Mouse (Mus musculus) embryo, embryonic 9.5 days (tissue): ENCODE measurements around the gene Ssb.

ENCODE experiments used
- DNase-seq: peaks from one replicate; pipeline ENCODE4 v3.0.0-alpha.2; 2017; ENCODE audit errors: extremely low spot score

The Ssb gene

GRCm38 (mm10) chr2:69861485-69862091 is at the start of gene Ssb:
Gene Ssb, plus strand, starts transcription at chr2:69861562.
- DNase-seq = peak; percentile 89

GRCm38 (mm10) chr2:69816575-69816974 is 44.8 kb upstream of the Ssb start:
- DNase-seq = no peak

DNA sequence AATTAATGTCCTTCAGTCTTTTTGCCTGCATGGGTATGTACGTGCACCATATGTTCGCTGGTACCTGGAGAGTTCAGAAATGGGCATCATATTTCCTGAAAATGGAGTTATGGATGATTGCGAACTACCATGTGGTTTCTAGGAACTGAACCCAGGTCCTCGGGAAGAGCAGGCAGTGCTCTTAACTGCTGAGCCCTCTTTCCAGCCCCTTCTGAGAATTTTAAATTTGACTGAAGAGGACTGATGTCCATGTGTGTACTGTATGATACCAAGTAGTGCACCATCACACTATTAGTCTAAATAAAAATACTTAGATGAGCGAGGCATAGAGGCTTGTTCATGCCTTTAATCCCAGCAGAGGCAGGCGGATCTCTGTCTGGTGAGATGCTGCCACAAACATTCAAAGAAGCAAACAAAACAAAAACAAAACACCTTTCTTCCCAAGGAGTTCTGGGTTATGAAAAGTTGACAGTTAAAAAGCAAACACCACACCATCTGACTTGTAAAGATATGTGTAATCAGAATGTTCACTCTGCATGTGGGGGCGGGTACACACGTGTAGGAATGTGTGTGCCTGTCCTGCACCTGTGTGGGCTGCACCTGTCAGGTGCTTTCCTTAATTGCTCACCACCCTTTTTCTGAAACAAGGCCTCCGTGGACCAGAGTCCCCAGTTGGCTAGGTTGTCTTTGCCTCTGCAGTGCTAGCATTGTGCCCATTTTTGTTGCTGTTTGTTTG is 42.8 kb upstream of the Ssb start:
- DNase-seq = no peak

DNA sequence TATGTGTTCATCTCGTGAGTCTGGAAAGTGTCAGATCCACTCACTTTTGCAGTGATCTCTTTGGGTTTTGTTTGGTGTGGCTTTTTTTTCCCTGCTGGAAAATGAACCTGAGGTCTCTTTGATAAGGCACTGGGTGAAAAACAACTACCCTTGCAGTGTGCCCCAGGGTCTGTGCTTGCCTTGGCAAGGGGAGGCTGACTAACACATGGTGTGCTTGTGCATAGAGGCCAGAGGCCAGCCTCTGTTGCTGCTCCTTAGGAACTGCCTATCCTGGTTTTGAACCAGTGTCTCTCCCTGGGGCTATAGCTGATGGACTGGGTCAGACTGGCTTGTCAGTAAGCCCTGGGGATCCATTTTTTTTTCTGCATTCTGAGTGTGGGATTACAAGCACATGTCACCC is 41.2 kb upstream of the Ssb start:
- no peak for DNase-seq

DNA sequence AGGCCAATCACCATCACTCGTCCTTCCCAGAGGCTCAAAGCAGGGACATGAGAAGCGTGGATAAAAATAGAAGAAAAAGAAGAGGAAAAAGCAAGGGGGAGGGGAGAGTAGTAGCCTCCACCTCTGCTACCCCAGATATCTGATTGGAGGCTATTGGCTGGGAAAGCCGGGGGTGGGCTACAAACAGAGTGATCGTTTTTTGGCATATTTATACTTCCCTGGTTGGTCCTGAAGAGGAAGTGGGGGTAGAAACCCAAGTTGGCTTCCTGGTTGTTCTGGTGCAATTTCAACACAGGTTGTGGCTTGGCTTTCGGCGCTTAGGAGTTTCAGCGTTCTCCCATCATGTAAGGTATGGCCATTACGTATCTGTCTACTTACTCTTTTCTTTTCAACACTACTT is 39.7 kb upstream of the Ssb start, which contains the start of gene Klhl23:
Gene Klhl23, plus strand, starts transcription at position 234 of the 400 bp plus-strand sequence.
- peak; percentile 34 for DNase-seq

GRCm38 (mm10) chr2:69822361-69823128 is 38.8 kb upstream of the Ssb start:
- peak; percentile 77 for DNase-seq

GRCm38 (mm10) chr2:69823129-69823677 is 38.2 kb upstream of the Ssb start:
- peak; percentile 70 for DNase-seq

DNA sequence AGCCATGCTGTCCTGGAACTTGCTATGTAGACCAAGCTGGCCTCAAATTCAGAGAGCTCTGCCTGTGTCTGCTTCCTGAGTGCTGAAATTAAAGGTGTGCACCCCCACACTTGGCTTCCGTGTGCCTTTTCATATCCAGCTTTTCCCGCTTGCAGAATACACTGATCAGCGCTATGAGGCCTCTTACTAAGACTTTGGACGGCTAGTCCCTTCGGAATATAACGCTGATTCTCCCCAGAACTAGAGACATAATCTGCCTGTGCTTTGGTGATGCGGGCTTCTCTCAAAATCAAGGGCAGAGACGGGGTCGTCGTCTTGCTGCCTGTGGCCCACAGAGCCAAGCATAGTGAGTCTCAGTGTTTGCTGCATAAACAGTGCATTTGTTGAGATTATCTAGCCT is 35.5 kb upstream of the Ssb start:
- DNase-seq = no peak

- DNase-seq = no peak
These were observed 35.0 kb upstream of the Ssb start for GRCm38 (mm10) chr2:69826380-69826779.

DNA sequence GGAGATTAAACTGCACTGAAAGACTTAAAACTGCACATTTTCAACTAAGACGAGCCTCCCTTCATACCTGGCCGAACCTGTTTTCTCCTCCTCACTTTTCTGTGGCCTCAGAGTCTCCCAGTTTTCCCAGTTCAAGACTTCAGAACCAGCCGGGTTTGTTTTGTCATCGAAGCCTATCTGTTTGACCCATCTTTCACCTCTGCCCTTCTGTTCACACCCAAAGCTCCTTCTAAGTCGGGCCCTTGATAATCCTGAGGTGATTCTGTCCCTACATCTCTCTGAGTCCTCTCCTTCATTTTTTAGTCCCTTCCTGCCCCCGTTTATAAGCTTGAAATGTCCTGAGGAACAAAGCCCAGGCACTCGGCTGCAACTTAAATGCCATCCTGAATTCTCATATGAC is 33.3 kb upstream of the Ssb start:
- peak; percentile 23 for DNase-seq

- no peak for DNase-seq
These were observed 31.7 kb upstream of the Ssb start for GRCm38 (mm10) chr2:69829680-69830079.

GRCm38 (mm10) chr2:69830116-69830515 is 31.2 kb upstream of the Ssb start:
- DNase-seq = no peak

DNA sequence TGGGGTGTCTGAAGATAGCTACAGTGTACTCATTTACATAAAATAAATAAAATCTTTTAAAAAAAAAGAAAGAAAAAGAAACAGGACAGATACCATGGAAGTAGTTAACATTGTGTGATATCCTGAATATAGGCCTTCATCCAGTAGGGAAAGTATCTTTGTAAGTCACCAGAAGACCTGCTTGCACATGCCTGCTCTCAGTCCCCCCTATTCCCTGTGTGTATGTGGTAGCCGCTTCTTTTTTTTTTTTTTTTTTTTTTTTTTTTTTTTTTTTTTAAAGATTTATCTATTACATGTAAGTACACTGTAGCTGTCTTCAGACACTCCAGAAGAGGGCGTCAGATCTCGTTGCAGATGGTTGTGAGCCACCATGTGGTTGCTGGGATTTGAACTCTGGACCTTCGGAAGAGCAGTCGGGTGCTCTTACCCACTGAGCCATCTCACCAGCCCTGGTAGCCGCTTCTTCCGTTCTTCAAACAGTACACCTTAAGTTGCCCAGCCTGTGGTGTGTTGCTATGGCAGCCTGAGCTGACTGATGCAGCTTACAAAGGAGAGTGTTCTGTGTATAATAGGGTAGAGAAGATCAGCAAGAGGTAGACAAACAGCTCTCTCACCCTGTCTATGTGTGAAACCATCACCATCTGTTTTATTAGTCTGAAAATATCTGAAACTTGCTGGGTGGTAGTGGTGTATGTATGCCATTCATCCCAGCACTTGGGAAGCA is 24.0 kb upstream of the Ssb start:
- no peak for DNase-seq

- DNase-seq = no peak
These were observed 23.4 kb upstream of the Ssb start for GRCm38 (mm10) chr2:69837996-69838395.

DNA sequence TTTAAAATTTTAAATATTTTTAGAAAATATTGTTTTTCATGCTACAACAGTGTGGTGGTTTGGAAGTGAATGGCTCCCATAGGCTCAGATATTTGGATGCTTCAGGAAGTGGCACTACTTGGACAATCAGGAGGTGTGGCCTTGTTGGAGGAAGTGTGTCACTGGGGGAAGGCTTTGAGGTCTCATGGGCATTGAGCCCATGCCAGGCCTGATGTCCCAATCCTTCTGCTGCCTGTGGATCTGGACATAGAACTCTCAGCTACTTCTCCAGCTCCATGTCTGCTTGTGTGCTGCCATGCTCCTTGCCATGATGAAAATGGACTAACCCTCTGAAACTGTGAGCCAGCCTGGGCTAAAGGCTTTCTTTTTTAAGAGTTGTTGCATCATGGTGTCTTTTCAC is 22.7 kb upstream of the Ssb start:
- DNase-seq = no peak

GRCm38 (mm10) chr2:69840261-69840660 is 21.1 kb upstream of the Ssb start:
- DNase-seq = no peak

DNA sequence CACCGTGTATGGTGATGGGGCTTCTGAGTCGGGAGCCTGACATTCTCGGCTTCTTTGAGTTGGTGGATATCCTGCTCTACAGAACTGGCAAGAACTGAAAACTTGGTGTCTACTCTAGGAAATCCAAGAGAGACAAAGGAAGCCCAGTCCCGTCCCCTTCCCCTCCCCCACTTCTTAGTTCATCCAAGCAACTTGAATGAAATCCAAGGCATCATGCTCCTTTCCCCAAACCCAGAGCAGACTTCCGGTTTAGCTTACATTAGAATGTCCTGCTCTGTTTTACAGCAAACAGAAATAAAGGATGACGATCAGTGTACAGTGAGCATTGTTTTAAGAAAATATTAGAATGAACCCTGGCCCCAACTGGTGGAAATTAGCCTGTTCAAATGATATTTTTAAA is 12.1 kb upstream of the Ssb start:
- DNase-seq = no peak

GRCm38 (mm10) chr2:69851427-69852058 is 9.8 kb upstream of the Ssb start:
- no peak for DNase-seq

GRCm38 (mm10) chr2:69856392-69856791 is 5.0 kb upstream of the Ssb start:
- DNase-seq = no peak

DNA sequence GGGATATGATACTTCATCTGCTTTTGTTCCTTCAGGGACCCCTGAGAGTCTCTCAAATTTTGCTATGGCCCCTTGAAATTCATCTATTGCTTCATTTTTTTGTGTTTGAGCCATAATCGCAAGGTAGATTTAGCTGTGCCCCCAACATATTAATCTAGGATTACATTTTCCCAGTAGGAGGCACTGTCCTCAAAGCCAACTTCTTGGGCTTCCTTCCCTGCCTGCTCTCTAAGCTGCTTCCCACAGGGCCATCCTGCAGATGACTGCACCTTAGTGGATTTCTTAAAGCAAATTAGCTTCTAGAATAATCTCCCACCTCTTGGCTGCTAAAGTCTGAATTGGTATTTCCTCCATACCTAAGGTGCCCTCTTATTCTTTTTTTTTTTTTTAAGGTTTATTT is 3.5 kb upstream of the Ssb start:
- DNase-seq = no peak

DNA sequence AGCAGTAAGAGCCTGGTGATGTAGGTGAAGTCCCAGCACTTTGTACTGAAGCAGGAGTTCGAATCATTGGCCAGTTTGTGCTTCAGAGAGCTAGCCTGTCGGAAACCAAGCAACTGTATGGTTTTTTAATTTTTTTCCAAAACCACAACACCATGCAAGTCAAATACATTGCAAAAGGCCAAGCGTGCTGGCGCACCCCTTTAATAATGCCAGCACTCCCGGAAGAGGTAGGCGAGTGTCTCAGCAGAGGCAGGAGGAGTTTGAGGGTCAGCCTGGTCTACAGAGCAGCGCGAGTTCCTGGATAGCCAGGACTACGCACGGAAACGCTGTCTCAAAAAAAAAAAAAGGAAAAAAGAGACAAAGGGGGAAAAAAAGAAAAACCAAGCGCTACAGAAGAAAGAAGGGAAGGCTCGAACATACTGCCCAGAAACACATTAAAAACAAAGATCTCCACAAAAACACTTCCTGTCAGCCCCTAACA is 350 bp upstream of the Ssb start:
- no peak for DNase-seq
